Mouse (Mus musculus): ENCODE results near the gene Megf11. TPM values are rescaled to one million over a fixed set of nuclear protein-coding genes. Genes with fewer than 3 reads are reported as not detected.

Megf11 gene
- 10 to 100 TPM; 16.3 to 16.7 TPM for total RNA-seq (2021)

DNA sequence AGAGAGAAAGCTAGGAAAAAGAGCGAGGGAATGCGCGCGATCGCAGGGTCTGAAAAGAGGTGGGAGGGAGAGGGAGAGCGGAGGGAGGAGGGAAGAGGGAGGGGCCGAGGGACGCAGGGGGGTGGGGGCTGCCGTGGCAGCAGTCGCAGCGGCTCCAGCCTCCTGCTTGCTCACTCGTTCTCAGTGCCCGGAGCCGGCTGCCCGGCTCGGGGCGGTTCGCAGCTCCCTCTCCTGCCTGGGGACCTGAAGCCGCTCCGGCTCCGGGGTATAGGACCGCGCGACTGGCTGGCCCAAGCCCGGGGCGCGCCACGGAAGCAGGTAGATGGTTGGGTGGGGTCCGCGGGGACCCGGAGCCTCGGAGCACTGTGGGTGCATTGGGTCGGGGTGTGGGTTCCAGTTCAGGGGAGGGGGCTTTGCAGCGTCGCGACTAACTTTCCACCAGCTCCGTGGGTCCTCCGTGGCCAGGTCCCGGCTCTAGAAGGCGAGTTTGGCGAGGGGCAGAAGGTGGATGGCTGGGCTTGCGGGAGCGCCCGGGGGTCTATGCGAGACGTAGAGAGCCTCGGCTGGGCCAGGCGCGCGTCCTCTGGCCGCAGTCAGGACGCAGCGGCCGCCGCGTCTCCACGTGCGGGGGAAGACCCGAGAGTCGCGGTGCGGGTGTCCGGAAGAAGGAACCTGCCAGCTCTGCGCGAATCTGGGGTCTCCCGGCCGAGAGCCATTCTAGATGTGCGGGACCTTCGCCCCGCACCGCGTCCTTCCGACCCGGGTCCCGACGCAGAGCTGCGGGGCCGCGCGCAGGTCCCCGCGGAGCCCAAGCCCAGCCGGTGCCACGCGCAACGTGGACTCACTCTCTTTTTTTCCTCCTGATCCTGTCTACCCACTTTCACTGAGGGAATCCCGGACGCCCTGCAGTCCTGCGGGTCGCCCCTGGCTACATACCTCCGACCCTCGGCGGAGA, at the start of gene Megf11:
TSS of gene Megf11 (plus strand) at position 116 of the 955 bp plus-strand sequence.
- peak in 1 of 2 experiments; percentile 30 for DNase-seq

DNA sequence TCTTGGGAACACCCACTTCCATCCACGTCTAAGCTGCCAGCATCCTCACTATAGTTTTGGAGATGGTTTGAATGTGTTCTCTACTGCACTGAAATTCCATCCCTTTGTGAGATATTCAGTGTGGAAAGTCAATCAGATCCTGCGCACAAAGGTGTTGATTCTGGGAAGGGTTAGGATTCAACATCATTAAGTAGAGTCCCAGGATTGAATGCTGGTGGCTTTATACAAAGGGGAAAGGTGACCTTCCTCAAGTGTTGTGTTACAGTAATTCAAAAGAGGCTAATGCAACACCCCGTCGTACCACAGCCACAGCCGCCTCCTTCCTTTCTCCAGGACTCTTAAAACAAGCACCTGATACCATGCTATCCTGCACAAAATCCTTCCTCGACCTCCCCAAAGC, 49.6 kb upstream of the Megf11 start:
- DNase-seq: no peak

DNA sequence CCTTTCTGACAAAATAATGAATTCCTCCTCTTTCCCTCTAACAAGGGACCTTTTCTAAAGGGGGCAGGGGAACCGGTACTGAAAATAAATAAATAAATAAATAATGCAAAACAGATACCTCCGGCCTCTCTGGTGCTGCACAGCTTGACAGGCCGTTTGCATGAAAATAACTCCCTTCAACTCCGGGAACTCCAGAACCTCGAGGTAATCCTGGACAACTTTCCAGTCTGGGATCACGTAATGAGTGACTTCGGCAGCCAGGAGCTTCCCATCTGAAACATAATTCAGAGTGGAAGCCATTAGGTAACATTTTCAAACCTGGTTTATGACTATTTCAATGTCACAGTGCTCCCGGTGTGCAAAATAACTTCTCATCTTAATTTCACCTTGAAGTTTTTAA, 46.1 kb upstream of the Megf11 start:
- DNase-seq: no peak

DNA sequence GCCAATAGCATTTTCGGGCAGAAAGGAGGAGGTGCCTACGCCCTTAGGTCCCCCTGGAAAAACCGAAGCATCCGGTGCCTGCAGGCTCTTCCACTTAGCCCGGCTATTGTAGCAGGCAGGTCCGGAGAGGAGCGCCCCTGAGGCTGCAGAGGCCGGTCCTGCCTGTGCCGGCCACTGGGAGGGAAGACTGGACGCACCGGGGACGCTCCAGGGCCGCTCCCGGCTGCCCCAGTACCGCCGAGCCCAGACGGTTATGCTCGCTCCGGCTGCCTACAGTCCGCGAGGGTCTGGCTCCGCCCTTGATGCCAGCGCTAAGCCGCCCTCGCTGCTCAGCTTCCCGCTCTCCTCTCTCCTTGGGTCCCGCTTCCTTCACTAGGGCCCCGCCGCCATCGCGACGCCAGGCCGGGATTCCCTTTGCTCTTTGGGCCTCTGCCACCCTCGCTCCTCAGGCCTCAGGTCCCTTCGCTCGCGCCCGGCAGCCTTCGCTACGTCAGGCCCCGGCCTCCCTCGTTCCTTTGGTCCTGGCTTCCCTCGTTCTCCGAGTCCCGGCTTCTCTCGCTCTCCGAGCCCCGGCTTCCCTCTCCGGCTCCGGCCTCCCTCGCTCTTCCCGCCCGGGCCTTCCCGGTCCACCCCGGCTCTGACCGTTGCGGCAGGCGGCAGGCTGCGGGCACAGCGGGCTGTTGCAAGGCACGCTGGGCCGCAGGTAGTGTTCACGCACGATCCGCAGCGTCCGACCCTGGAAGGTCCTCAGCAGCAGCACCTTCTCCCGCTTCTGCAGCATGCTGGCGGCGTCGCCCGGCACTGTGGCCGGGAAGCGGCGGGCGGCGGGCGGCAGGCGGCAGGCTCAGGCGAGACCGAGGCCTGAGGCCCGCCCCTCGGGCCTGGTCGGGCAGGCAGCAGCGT, 44.8 kb upstream of the Megf11 start:
- peak; percentile 72 to 79 for DNase-seq

DNA sequence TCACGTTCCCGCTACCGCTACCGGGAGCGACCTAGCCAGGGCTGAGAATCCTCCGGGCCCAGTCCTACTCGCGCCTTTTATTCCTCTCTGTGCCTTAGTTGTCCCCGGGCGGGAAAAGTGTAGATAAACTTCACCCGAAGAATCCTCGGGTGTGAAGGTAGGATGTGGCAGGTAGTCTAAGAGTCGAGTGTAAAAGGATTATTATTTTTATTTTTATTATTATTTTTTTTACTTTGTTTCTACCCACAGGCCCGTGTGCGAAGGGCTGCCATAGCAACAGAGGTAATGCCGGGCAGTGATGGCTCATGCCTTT, 44.2 kb upstream of the Megf11 start, which contains the start of gene Dis3l:
TSS of gene Dis3l (minus strand) at position 35 of the 313 bp plus-strand sequence.
- DNase-seq: no peak

DNA sequence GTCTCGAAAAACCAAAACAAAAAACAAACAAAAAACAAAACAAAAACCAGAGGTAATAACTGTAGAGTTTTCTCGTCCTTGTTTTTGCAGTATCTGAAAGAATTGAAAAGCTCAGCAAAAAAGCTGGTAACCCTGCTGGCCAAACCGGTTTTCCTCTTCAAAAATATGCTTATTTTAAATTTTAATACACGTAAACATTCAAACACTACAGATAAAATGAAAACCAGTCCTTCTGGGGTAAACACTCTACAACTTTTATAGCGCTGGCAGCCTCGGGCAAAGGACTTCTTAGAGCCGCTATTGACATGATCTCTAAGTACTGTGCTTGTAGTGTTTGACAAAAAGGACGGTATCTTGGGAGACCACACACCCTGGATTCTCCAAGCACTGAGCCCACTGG, 43.8 kb upstream of the Megf11 start:
- no peak for DNase-seq

DNA sequence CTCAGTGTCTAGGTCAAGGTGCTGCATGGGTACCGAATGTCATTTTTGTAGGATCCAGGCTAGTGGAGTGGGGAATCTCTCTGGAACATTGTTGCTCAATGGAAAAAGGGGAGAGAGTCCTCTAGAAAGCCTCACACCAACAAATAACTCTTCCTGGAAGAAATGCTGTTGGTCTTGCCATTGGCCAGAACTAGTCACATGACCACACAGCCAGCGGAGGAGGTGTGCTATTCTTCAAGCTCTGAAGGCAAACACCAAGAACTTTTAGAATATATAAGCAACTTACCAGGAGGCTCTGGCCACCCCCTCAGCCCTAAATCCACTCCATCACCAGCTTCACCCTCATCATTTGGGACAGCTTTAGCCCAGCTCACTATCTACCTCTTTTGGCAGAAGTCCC, 41.8 kb upstream of the Megf11 start:
- no peak for DNase-seq

DNA sequence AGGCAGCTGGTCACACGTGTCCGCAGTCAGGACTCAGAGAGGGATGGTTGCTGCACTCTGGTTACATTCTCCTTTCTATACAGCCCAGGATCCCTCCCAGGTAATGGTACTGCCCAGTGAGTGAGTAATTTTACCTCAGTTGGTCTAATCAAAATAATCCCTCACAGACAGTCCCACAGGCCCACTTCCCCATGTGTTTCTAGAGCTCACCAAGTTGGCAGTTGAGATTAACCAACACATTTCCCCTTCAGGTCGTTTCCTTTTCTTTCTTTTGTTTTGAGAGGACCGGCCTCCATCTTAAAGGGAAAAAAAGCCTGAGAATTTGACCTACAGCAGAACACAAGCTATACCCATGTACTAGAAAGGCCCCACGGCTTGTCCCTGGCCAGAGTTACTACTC, 39.5 kb upstream of the Megf11 start:
- DNase-seq: no peak

DNA sequence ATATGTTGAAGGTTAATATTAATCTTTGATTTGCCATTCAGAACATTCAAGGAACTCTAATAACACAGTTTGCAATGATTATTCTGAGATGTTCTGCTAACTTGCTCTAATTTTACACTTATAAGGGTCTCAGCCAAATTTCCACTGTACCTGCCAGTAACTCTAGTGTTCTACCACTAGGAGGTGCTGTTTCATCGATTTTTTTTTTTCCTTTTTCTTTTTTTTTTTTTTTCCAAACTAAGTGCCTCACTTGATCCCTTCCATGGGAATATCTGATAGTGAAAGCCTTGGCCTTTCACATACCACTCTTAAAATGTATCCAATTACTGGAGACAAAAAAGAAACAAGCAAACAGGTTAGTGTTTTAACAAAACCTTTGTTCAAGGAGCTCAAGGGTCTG, 38.0 kb upstream of the Megf11 start:
- DNase-seq: no peak

DNA sequence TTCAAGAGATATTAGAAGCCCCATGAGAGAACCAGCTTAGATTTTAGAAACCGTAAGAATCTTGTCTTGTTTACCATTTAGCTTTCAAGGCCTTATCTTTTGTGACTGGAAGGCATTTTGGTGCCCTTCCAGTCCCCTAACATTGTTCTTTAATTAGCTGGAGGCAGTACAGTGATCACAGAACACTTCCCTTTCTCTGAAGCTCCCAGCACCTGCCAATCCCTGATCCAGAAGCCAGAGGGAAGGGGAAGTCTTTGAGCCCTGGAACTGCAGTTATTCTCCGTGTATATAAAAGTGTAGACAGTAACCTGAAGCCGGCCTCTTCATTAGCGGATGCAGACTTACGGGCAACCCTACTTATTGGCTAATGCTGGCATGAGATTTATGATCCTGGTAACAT, 35.9 kb upstream of the Megf11 start:
- DNase-seq: no peak

DNA sequence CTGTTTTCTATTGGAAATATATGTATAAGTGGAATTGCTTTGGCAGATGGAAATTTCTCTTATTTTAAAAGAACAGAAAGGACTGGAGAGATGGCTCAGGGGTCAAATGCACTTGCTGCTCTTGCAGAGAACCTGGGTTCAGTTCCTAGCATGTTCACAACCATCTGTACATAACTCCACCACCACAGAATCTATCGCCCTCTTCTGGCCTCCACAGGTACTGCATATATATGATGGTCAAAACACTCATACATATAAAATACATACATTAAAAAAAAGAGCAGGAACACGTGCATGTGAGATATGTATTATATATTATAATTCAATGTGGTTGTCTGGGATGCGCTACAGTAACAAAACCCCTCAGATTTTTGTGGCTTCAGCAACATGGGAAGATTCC, 34.2 kb upstream of the Megf11 start:
- no peak for DNase-seq

DNA sequence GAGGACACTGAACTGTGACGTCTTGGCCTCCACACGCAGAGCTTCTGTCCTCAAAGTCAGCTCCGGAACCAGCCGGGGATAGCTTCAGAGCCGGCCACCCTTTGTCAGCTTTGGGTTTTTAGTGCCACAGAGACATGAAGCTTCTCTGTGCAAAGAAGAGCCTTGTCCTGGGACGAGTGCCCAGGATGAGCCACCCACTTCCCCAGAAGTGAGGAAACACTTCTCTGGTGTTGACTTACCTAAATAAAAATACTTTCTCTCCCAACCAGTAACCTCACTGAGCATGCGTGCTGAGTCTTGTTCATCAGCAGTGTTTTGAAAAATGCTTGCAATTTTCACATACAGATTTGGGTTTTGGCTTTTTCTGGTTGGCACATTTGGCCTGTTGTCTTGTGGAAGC, 29.8 kb upstream of the Megf11 start:
- DNase-seq: no peak

DNA sequence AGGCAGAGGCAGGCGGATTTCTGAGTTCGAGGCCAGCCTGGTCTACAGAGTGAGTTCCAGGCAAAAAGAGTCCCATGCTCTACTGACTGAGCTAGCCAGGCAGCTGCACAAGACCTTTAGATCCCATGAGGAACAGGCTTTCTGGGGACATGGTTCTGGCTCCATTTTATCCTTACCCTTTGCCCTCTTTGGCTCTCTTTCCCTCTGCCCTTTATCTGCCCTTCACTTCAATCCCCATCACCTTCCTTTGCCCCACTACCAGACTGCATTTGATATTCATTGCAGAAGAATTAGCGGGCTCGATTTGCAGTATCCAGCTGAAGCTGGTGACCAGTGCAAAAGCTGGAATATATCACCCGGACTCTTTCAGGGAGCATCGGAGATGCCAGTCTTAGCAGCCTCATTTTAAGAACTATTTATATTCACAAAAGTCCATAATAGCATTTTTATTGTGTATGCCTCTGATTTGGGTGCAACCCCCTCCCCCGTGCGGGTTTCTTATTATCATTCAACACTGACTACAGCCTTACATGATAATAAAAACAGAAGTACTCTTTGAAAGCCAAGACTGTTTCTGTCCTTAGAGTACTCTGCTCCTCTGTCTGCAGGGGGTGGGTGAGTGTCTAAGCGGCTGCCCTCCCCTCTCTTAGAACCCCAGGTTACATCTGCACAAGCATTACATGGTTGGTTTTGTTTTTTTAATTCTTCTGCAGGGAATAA, 24.0 kb upstream of the Megf11 start:
- DNase-seq: no peak

DNA sequence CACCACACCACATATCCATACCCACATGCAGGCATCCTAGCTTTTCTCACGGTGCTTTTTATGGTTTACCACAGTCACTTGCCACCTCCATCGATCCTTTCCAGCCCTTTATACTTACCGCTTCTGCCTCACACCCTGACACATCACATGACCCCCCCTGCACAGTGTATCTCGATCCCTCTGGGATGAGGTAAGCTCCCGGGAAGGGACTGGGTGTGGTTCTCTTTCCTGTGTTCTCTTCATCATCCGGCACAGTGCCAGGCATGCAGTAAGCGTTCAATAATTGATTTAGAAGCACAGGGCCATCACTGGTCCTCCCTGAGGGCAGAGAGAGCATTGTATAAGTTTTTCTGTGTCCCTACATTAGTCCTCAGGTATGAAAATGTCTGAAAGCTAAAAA, 15.6 kb upstream of the Megf11 start:
- DNase-seq: no peak

DNA sequence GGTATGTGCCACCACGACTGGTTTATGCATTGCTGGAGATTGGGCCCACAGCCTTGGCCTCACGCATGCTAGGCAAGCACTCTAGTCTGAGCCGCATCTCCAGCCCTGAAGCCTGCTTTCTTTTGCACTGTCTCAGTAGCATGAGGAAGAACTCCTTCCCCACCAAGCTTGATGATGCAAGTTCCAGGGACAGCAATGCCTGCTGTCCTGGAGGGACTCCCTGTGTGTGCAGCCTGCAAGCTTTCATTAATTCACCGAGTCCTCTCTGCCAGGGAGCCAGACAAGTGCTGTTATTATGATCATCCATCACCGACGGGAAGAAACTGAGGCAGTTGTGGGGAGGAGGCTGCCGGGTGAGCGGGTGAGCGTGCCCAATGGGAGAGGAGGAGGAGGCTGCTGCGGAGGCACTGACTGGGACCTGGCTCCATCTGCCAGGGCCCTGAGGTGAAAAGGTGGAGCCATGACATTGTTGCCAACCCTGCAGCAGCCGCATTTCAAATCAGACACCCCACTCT, 14.1 kb upstream of the Megf11 start:
- DNase-seq: no peak

DNA sequence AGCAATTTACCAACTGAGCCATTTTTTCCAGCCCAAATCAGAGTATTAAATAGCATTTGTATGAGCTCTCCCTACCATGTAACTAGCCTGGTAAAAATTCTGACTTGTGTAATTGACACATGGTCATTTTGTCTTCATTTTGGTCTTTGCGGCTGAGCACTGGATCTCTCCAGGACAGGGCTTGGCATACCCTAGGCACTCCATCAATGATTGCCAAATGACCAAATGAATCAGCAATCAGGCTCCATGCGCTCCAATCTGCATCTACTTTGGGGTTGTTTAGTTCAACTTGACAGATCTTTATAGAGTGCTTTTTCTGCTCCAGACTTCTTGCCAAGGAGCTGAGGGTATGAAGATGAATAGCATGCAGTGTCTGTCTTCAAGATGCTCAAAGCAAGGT, 9.0 kb upstream of the Megf11 start:
- no peak for DNase-seq

DNA sequence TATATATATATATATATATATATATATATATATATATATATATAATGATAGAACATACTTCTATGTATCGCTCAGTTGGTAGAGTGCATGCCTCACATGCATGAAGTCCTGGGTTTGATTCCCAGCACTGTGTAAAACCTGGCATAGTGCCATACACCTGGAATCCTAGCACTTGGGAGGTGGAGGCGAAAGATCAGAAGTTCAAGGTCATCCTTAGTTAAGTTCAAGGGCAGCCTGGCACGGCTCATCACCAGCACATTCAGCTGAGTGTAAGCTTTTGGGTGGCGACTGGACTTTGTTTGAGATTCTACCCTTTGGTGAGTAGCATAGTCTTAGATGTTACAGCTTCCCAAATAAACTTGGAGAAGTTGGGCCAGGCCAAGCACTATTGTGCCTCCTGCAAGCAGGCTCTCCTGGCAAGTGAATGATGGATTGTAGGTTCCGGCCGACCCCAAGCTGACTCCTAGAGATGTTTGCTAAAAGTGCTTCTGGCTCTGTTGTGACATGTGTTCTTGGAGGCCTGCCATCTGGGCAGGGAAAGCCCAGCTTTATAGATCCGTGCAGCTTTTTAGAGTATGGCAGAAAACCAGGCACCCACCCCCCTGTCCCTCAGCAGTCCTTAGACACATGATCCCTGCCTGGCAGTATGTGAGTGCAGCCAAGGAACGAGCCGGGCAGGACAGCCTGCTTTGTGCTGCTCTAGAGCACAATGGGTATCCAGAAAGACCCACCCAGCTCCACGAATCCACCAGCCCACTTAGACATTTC, 2.2 kb upstream of the Megf11 start:
- DNase-seq: no peak

DNA sequence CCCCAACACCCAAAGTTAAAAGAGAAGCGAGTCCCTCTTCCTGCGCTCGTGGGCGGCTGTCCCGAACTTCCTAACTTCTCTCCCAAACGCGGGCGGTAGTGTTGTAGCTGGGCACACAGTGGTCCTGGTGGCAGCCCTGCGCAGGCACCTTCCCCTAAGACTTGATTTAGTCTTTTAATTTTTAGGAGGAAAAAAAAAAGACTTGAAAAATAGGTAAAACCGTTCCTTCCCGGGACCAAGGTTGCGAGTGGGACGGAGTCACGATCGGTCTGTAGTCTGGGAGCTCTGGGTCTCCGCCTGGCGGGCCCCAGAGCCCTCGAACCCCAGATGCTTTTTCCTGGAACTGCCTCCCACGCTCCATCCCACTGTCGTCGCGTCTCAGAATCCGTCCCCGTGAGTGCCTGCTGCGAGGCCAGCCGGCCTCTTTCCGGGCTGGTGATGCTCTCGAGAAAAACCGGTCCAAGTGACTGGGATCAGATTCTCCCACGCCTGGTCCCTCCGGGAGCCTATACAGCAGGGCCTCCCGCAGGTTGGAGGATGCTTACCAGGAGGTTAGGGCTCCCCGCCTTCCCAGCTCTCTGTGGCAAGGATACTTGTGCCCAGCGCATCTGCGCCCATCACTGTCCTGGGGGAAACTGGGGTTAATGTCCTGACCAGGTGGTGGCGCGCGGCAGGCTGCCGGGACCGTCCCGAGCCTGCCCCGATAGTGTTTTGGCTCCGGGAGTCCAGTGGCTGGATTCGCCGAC, 1.2 kb downstream of the Megf11 start:
- no peak for DNase-seq

DNA sequence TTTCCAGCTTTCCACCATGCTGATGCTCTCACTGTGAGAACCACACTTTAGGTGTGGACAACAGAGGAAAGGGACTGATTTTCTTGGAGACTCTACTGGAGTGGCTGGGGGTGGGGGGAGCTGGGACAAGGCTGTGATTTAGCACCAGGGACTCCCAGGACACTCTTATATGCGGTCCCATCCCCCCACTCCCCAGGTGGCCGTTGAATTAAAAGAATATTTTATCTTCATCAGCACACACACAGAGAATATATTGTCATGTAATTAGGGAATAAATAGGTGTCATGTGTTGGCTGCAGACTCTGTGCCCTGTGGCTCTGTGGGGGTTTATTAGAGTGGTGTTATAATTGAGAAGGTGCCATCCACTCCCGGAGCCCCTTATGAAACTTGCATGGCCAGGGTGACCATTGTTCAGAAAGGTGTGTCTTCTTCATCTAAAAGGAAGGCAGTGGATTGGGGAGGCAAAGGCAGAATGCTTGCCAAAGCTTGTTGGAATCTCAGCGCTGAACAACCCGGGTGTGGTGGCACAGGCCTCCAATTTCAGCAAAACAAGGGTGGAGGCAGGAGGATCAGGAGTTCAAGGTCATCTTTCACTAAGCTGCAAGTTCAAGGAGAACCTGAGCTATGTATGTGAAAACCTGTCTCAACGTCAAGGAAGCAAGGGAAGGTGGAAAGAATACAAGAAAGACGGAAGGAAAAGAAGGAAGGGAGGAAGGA, 4.3 kb downstream of the Megf11 start:
- no peak for DNase-seq

DNA sequence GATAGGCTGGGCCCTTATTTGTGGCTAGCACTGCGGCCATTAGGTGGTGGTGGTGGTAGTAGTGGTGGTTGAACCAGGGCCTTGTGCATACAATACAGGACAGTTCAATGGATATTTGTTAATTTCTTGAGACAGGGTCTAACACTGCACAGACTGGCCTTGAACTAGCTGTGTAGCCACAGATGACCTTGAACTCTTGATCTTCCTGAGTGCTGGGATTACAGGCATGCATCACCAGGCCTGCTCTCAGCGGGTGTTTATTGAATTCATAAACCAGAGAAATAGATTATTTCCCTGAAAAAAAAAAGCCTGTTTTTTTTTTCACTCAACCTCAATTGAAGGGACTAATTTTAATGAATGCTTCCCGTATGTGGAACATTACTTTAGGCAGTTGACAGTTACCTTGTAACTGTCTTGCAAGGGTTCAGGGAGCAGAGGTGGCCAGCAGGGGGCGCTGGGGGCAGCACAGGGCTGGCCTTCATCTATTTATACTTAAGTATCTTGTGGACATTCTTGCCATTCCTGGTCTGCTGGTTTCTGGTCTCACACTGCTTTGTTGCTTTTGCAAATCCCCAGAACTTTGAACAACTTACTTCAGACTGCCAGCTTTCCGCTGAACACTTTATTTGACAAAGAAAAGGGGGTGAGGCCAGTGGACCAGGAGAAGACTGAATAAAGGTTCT, 8.6 kb downstream of the Megf11 start:
- peak; percentile 35 to 55 for DNase-seq

All from layer of hippocampus, postnatal 36 days (tissue).